Mouse (Mus musculus): ENCODE data around the gene Txnrd2.

DNA sequence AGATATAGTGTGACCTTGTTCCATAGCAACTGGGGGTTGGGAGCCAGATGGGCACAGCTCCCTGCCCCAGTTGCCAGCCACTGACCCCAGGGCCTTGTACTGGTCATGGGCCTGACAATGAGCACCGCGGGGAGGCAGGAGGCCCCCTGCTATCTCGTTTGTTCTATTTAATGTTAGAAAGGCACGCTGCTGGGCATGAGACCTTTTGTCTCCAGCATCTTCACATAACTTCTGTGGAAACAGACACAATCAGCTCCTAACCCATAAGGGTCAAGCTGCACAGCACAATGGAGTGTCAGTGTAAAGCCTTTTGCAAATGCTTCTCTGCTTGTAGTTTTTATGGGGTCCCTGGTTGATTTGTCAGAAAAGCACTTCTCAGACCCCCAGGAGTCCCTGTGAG lies 58.2 kb downstream of the Txnrd2 start:
- TF ChIP-seq GATA1 (IDR thresholded peaks at IDR 0.05; ENCODE audit: low read length): no peak
- no peak for TF ChIP-seq TAL1 (IDR thresholded peaks at IDR 0.05; ENCODE audit: low read length)
